Mouse (Mus musculus) liver, embryonic 11.5 days (tissue): ENCODE results near the gene Msh2. TPM values are rescaled to one million over a fixed set of nuclear protein-coding genes. Genes with fewer than 3 reads are reported as not detected.

Source experiments
- ATAC-seq: fragments of 200-750 bp; cut with Nextera tagmentation; replicated peaks from 2 replicates; pipeline ENCODE4 v1.8.0; 2017; ENCODE audit warnings: moderate number of reproducible peaks, mild to moderate bottlenecking, moderate TSS enrichment, moderate library complexity; ENCODE audit not compliant: low FRiP score
- DNase-seq: peaks from one replicate; pipeline ENCODE4 v3.0.0-alpha.2; 2017; ENCODE audit warnings: low spot score
- H3K27ac ChIP-seq: fragments of 300-500 bp; sonication (generic); 2 replicates; pipeline ENCODE4 v1.5.1; 2014; ENCODE audit warnings: mild to moderate bottlenecking, low read depth, low read length, control low read depth
- H3K27me3 ChIP-seq: fragments of 300-500 bp; sonication (generic); replicated peaks from 2 replicates; pipeline ENCODE4 v1.6.1; 2014; ENCODE audit warnings: low read length, mixed read lengths; ENCODE audit not compliant: control insufficient read depth, insufficient read depth
- H3K36me3 ChIP-seq: fragments of 300-500 bp; sonication (generic); 2 replicates; pipeline ENCODE4 v1.6.1; 2014; ENCODE audit warnings: mild to moderate bottlenecking, low read length, moderate library complexity, mixed read lengths; ENCODE audit not compliant: control insufficient read depth, insufficient read depth
- H3K4me1 ChIP-seq: fragments of 300-500 bp; sonication (generic); replicated peaks from 2 replicates; pipeline ENCODE4 v1.6.1; 2014; ENCODE audit warnings: low read length, mixed read lengths; ENCODE audit not compliant: control insufficient read depth, insufficient read depth
- H3K4me2 ChIP-seq: fragments of 300-500 bp; sonication (generic); 2 replicates; pipeline ENCODE4 v1.6.1; 2014; ENCODE audit warnings: mild to moderate bottlenecking, control low read depth, moderate library complexity
- H3K4me3 ChIP-seq: fragments of 300-500 bp; sonication (generic); 2 replicates; pipeline ENCODE4 v1.5.1; 2014; ENCODE audit warnings: low read depth, low read length, control low read depth
- H3K9ac ChIP-seq: fragments of 300-500 bp; sonication (generic); 2 replicates; pipeline ENCODE4 v1.6.1; 2014; ENCODE audit warnings: low read depth, low read length, control low read depth
- H3K9me3 ChIP-seq: fragments of 300-500 bp; sonication (generic); 2 replicates; pipeline ENCODE4 v1.6.1; 2016; ENCODE audit warnings: low read length, inconsistent platforms, mixed read lengths; ENCODE audit not compliant: control insufficient read depth
- WGBS: fragments of 180-500 bp; shearing (Covaris S2); extraction: QIAGEN DNeasy Blood & Tissue Kit; methylation state at CpG from one replicate; pipeline ENCODE4 v1.1.7; 2014; 5-methylcytosine and 5-hydroxymethylcytosine counted together
- polyA plus RNA-seq: library from polyadenylated mRNA; unstranded; fragments of >200 nt; fragmentation: Nextera tagmentation; extraction: Ambion mirVana; gene quantifications from 2 replicates; pipeline ENCODE4 v1.2.1, GENCODE M21; 2014

The Msh2 gene
- polyA plus RNA-seq, 1 experiment from 2014 or later: 59.2 TPM

- Histone ChIP-seq H3K4me1 (no peaks in the 10 kb centered on the region), H3K9me3 (no peaks in the 10 kb centered on the region), H3K27ac (no peak overlapping the region), H3K4me2 (no peak overlapping the region), H3K36me3 (no peaks in the 10 kb centered on the region), H3K4me3 (no peak overlapping the region), H3K27me3 (no peaks in the 10 kb centered on the region), H3K9ac (no peak overlapping the region)
- 87% methylated on average over 8 of the region's 8 CpGs for WGBS
- ATAC-seq (no peak), DNase-seq (no peak)
Measured at GRCm38 (mm10) chr17:87734471-87734870, 62.3 kb downstream of the Msh2 start.

GRCm38 (mm10) chr17:87737144-87737543 lies 65.0 kb downstream of the Msh2 start:
- Histone ChIP-seq H3K9me3 (no peaks in the 10 kb centered on the region), H3K4me1 (no peaks in the 10 kb centered on the region), H3K9ac (no peak overlapping the region), H3K27me3 (no peaks in the 10 kb centered on the region; the same call in 1 of the 2 replicates), H3K27ac (no peak overlapping the region), H3K4me3 (no peak overlapping the region), H3K36me3 (no peaks in the 10 kb centered on the region), H3K4me2 (no peak overlapping the region)
- no peak for ATAC-seq
- no peak for DNase-seq
- WGBS: 65% methylated on average over 3 of the region's 3 CpGs

GRCm38 (mm10) chr17:87739835-87740234 lies 67.7 kb downstream of the Msh2 start:
- peaks cover 19% of the 10 kb centered on the region for H3K27me3 ChIP-seq
- 29% methylated on average over 1 of the region's 1 CpGs for WGBS
- ATAC-seq (no peak), DNase-seq (no peak)
- no peak overlapping the region for H3K27ac ChIP-seq
- H3K4me3 ChIP-seq: no peak overlapping the region
- H3K36me3 ChIP-seq: no peaks in the 10 kb centered on the region
- no peak overlapping the region for H3K9ac ChIP-seq
- H3K9me3 ChIP-seq: no peaks in the 10 kb centered on the region
- no peaks in the 10 kb centered on the region for H3K4me1 ChIP-seq
- H3K4me2 ChIP-seq: no peak overlapping the region

- no peaks in the 10 kb centered on the region for H3K36me3 ChIP-seq
- H3K4me1 ChIP-seq: 0 out of 2 replicates have a peak, but pooled peaks cover 3% of the 10 kb centered on the region
- peak overlapping the region; percentile 96 for H3K4me2 ChIP-seq
- WGBS: 12% methylated on average over 32 of the region's 32 CpGs
- H3K9ac ChIP-seq: no peak overlapping the region
- peak overlapping the region; percentile 57 for H3K4me3 ChIP-seq
- no peak overlapping the region for H3K27ac ChIP-seq
- DNase-seq: no peak
- H3K27me3 ChIP-seq: peaks cover 48% of the 10 kb centered on the region
- ATAC-seq: no peak
- H3K9me3 ChIP-seq: no peaks in the 10 kb centered on the region
Measured at GRCm38 (mm10) chr17:87744985-87745925, 73.1 kb downstream of the Msh2 start.

GRCm38 (mm10) chr17:87745926-87746888 lies 74.1 kb downstream of the Msh2 start:
- Histone ChIP-seq H3K27ac (no peak overlapping the region), H3K4me1 (0 out of 2 replicates have a peak, but pooled peaks cover 3% of the 10 kb centered on the region), H3K27me3 (peaks cover 48% of the 10 kb centered on the region), H3K9ac (no peak overlapping the region), H3K36me3 (no peaks in the 10 kb centered on the region), H3K4me2 (peak overlapping the region; percentile 96), H3K4me3 (peak overlapping the region; percentile 57), H3K9me3 (no peaks in the 10 kb centered on the region)
- WGBS: 3% methylated on average over 101 of the region's 101 CpGs
- DNase-seq (peak; percentile 48), ATAC-seq (peak; percentile 41)

- no peak for ATAC-seq
- Histone ChIP-seq H3K4me1 (no peaks in the 10 kb centered on the region), H3K27me3 (no peaks in the 10 kb centered on the region), H3K9ac (no peak overlapping the region), H3K4me3 (no peak overlapping the region), H3K36me3 (no peaks in the 10 kb centered on the region), H3K9me3 (no peaks in the 10 kb centered on the region), H3K27ac (no peak overlapping the region), H3K4me2 (no peak overlapping the region)
- whole genome bisulfite sequencing: 81% methylated on average over 4 of the region's 4 CpGs
- DNase-seq: no peak
Measured at GRCm38 (mm10) chr17:87760315-87760714, 88.2 kb downstream of the Msh2 start.

GRCm38 (mm10) chr17:87763146-87763545 lies 91.0 kb downstream of the Msh2 start:
- DNase-seq (no peak), ATAC-seq (no peak)
- Histone ChIP-seq H3K4me1 (no peaks in the 10 kb centered on the region), H3K36me3 (no peaks in the 10 kb centered on the region), H3K9me3 (no peaks in the 10 kb centered on the region), H3K27ac (no peak overlapping the region), H3K4me2 (no peak overlapping the region), H3K9ac (no peak overlapping the region), H3K4me3 (no peak overlapping the region), H3K27me3 (no peaks in the 10 kb centered on the region)
- WGBS: 55% methylated on average over 7 of the region's 7 CpGs

GRCm38 (mm10) chr17:87765031-87765430 lies 92.9 kb downstream of the Msh2 start:
- H3K36me3 ChIP-seq: no peaks in the 10 kb centered on the region
- no peaks in the 10 kb centered on the region for H3K27me3 ChIP-seq
- H3K9ac ChIP-seq: no peak overlapping the region
- DNase-seq: no peak
- no peak overlapping the region for H3K27ac ChIP-seq
- no peak overlapping the region for H3K4me3 ChIP-seq
- 90% methylated on average over 11 of the region's 11 CpGs for WGBS
- H3K4me2 ChIP-seq: no peak overlapping the region
- ATAC-seq: no peak
- H3K4me1 ChIP-seq: no peaks in the 10 kb centered on the region
- H3K9me3 ChIP-seq: no peaks in the 10 kb centered on the region
